8 mouse cellular contexts compared by ENCODE assay signal in the genomic region with DNA sequence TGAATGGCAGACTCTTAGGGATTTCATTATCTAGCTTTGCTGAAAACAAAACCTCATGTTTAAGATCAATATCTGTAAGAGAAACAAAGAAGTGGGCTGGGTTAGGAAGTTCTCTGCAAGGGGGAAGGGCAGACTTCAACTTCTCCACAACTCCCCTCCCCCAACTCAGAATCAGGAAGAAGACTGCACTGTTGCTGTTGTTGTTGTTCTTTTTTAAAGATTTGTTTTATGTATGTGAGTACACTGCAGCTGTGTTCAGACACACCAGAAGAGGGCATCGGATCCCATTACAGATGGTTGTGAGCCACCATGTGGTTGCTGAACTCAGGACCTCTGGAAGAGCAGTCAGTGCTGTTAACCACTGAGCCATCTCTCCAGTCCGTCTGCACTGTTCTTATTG.
A peak's percentile ranks its signal among the peaks of the same experiment; 100 is the strongest.
DNase-seq lines count a peak whose midpoint lies in the region; ATAC-seq and TF ChIP-seq lines count a peak whose summit lies in the region.
"Not testable (repeated sequence)": the region's sequence is repeated elsewhere in the genome, so short reads cannot be mapped to it uniquely, and the experiment has no call there.

No protein-coding gene starts in this region.

- not testable (repeated sequence) for H3K79me2 ChIP-seq in MEL (ENCODE audit: control insufficient read depth, insufficient read depth, low read length, poor library complexity)

- H3K4me2 ChIP-seq in liver, postnatal 0 days (ENCODE audit: low read depth, low read length): not testable (repeated sequence)

- H3K27ac ChIP-seq in MEL (ENCODE audit: control insufficient read depth, low read depth, low read length); liver, postnatal 0 days (ENCODE audit: low read depth): not testable (repeated sequence)

- H3K4me1 ChIP-seq in MEL (ENCODE audit: control insufficient read depth in 1 of 2, insufficient read depth in 2 of 2, low read length in 2 of 2); liver, postnatal 0 days (ENCODE audit: insufficient read depth): not testable (repeated sequence)

- DNase-seq in 416B (ENCODE audit: low read depth) (peak; percentile 5), MEL (ENCODE audit: low read depth, low spot score) (peak; percentile 13)
- peak; percentile 16 for DNase-seq in kidney, adult 9 months
- DNase-seq in liver, postnatal 0 days: not testable (repeated sequence)
- DNase-seq in lung, postnatal 36 days: peak; percentile 35
- DNase-seq in naive thymus-derived CD4-positive, alpha-beta T cell, adult 2 months (ENCODE audit: low read depth): peak; percentile 25
- DNase-seq in thymus, postnatal 14 days: peak; percentile 39

- not testable (repeated sequence) for TF ChIP-seq CTCF in MEL (IDR thresholded peaks at IDR 0.05 in 2 of 3, conservative IDR thresholded peaks at IDR 0.05 in 1 of 3; ENCODE audit: control insufficient read depth in 1 of 3, insufficient read depth in 1 of 3, low read depth in 2 of 3, low read length in 3 of 3, poor library complexity in 1 of 3, severe bottlenecking in 1 of 3)
- 0 out of 2 replicates have a peak, but pooled peaks have one; percentile 15 for TF ChIP-seq CTCF in liver, postnatal 0 days (IDR thresholded peaks at IDR 0.05; ENCODE audit: low read depth)

- not testable (repeated sequence) for H3K9ac ChIP-seq in MEL (ENCODE audit: control insufficient read depth, low read depth, low read length, poor library complexity, severe bottlenecking); liver, postnatal 0 days (replicated peaks)

- not testable (repeated sequence) for TF ChIP-seq RAD21 in MEL (IDR thresholded peaks at IDR 0.05; ENCODE audit: low read depth, low read length)

- not testable (repeated sequence) for H3K27me3 ChIP-seq in MEL (ENCODE audit: control insufficient read depth in 1 of 2, insufficient read depth in 2 of 2, low read length in 2 of 2); liver, postnatal 0 days (ENCODE audit: insufficient read depth, low read length)

- H3K36me3 ChIP-seq in MEL (ENCODE audit: control insufficient read depth in 1 of 2, insufficient read depth in 2 of 2, low read length in 2 of 2); liver, postnatal 0 days (replicated peaks; ENCODE audit: insufficient read depth, low read length): not testable (repeated sequence)

- H3K4me3 ChIP-seq in MEL (ENCODE audit: control insufficient read depth in 1 of 2, insufficient read depth in 1 of 2, low read depth in 2 of 2, low read length in 2 of 2); liver, postnatal 0 days (ENCODE audit: low read depth, low read length): not testable (repeated sequence)

- peak; percentile 44 for ATAC-seq in granulocyte monocyte progenitor cell, adult 5-6 weeks (replicated peaks; ENCODE audit: poor library complexity, severe bottlenecking)
- not testable (repeated sequence) for ATAC-seq in liver, postnatal 0 days

- TF ChIP-seq EP300 in MEL (IDR thresholded peaks at IDR 0.05; ENCODE audit: low read depth in 1 of 2, low read length in 2 of 2); liver, postnatal 0 days (IDR thresholded peaks at IDR 0.05; ENCODE audit: low read depth): not testable (repeated sequence)

- 59% methylated on average over 2 of the region's 2 CpGs for WGBS in liver, postnatal 0 days (ENCODE audit: insufficient replicate concordance)

- not testable (repeated sequence) for TF ChIP-seq POLR2A in MEL (IDR thresholded peaks at IDR 0.05; ENCODE audit: control insufficient read depth in 1 of 2, insufficient read depth in 1 of 2, low read depth in 1 of 2, low read length in 2 of 2, poor library complexity in 1 of 2)

- not testable (repeated sequence) for H3K9me3 ChIP-seq in MEL (replicated peaks; ENCODE audit: insufficient read depth, low read length); liver, postnatal 0 days (ENCODE audit: low read length)

TF ChIP-seq in MEL, 35 proteins besides CTCF, POLR2A, EP300 and RAD21:
- TF ChIP-seq ELF1 (IDR thresholded peaks at IDR 0.05; ENCODE audit: low read depth, low read length): 0 out of 2 replicates have a peak, but pooled peaks have one; percentile 11
